Mouse (Mus musculus): ENCODE measurements around the gene Synrg. TPM values are rescaled to one million over a fixed set of nuclear protein-coding genes. Genes with fewer than 3 reads are reported as not detected.

Gene Synrg
- 21.4 and 24.9 TPM in 2 replicates for polyA plus RNA-seq (2012; rRNA removed)

GRCm38 (mm10) chr11:83963991-83964921, at the start of gene Synrg:
TSS of gene Synrg (plus strand) at chr11:83964428.
- DNase-seq (ENCODE audit: extremely low spot score in 1 of 2, low spot score in 1 of 2) = peak; percentile 76 to 90

- DNase-seq (ENCODE audit: extremely low spot score in 1 of 2, low spot score in 1 of 2) = no peak
These were observed 49.7 kb upstream of the Synrg start for GRCm38 (mm10) chr11:83914501-83914900.

GRCm38 (mm10) chr11:83922600-83922999, 41.6 kb upstream of the Synrg start:
- no peak for DNase-seq (ENCODE audit: extremely low spot score in 1 of 2, low spot score in 1 of 2)

GRCm38 (mm10) chr11:83927097-83927496, 37.1 kb upstream of the Synrg start:
- DNase-seq (ENCODE audit: extremely low spot score in 1 of 2, low spot score in 1 of 2) = no peak

GRCm38 (mm10) chr11:83932506-83933106, 31.6 kb upstream of the Synrg start:
- no peak for DNase-seq (ENCODE audit: extremely low spot score in 1 of 2, low spot score in 1 of 2)

- DNase-seq (ENCODE audit: extremely low spot score in 1 of 2, low spot score in 1 of 2) = no peak
These were observed 30.9 kb upstream of the Synrg start for GRCm38 (mm10) chr11:83933376-83933775.

GRCm38 (mm10) chr11:83935986-83936665, 28.1 kb upstream of the Synrg start:
- peak; percentile 28 to 88 for DNase-seq (ENCODE audit: extremely low spot score in 1 of 2, low spot score in 1 of 2)

- DNase-seq (ENCODE audit: extremely low spot score in 1 of 2, low spot score in 1 of 2) = no peak
These were observed 25.7 kb upstream of the Synrg start for GRCm38 (mm10) chr11:83938556-83938955.

- peak; percentile 81 to 93 for DNase-seq (ENCODE audit: extremely low spot score in 1 of 2, low spot score in 1 of 2)
These were observed 22.0 kb upstream of the Synrg start, which contains the start of gene Ddx52 for GRCm38 (mm10) chr11:83941950-83942840. TSS of gene Ddx52 (plus strand) at chr11:83942062.

GRCm38 (mm10) chr11:83956822-83957221, 7.4 kb upstream of the Synrg start:
- DNase-seq (ENCODE audit: extremely low spot score in 1 of 2, low spot score in 1 of 2) = no peak

GRCm38 (mm10) chr11:83961983-83962382, 2.2 kb upstream of the Synrg start:
- peak; percentile 44 to 66 for DNase-seq (ENCODE audit: extremely low spot score in 1 of 2, low spot score in 1 of 2)

- no peak for DNase-seq (ENCODE audit: extremely low spot score in 1 of 2, low spot score in 1 of 2)
These were observed 3.4 kb downstream of the Synrg start for GRCm38 (mm10) chr11:83967436-83968204.

GRCm38 (mm10) chr11:83968205-83968575, 4.0 kb downstream of the Synrg start:
- DNase-seq (ENCODE audit: extremely low spot score in 1 of 2, low spot score in 1 of 2) = no peak

- DNase-seq (ENCODE audit: extremely low spot score in 1 of 2, low spot score in 1 of 2) = no peak
These were observed 4.8 kb downstream of the Synrg start for GRCm38 (mm10) chr11:83969040-83969439.

- DNase-seq (ENCODE audit: extremely low spot score in 1 of 2, low spot score in 1 of 2) = no peak
These were observed 10.5 kb downstream of the Synrg start for GRCm38 (mm10) chr11:83974561-83975346.

- no peak for DNase-seq (ENCODE audit: extremely low spot score in 1 of 2, low spot score in 1 of 2)
These were observed 11.3 kb downstream of the Synrg start for GRCm38 (mm10) chr11:83975488-83975887.

- no peak for DNase-seq (ENCODE audit: extremely low spot score in 1 of 2, low spot score in 1 of 2)
These were observed 12.2 kb downstream of the Synrg start for GRCm38 (mm10) chr11:83976236-83976977.

- DNase-seq (ENCODE audit: extremely low spot score in 1 of 2, low spot score in 1 of 2) = no peak
These were observed 13.6 kb downstream of the Synrg start for GRCm38 (mm10) chr11:83977810-83978209.

All from frontal cortex, adult 2 months (tissue).